8 mouse cellular contexts compared by ENCODE assay signal in genomic region chr8:45381963-45382347, GRCm38 (mm10). TPM values are rescaled to one million over a fixed set of nuclear protein-coding genes. Genes with fewer than 3 reads are reported as not detected.
DNase-seq lines count a peak whose midpoint lies in the region; ATAC-seq and TF ChIP-seq lines count a peak whose summit lies in the region.

TSS of gene Fam149a (minus strand) at chr8:45382291.

- 15% methylated on average over 6 of the region's 6 CpGs for WGBS in kidney, adult 2 months
- 4% methylated on average over 6 of the region's 6 CpGs for WGBS in forebrain, postnatal 0 days
- 1% methylated on average over 6 of the region's 6 CpGs for WGBS in limb, embryonic 15.5 days
- 5% methylated on average over 6 of the region's 6 CpGs for WGBS in stomach, embryonic 15.5 days

- ATAC-seq in forebrain, postnatal 0 days = peak; percentile 83
- no peak for ATAC-seq in limb, embryonic 15.5 days (ENCODE audit: insufficient number of reproducible peaks, low FRiP score, low TSS enrichment, low read depth)
- no peak for ATAC-seq in stomach, embryonic 15.5 days (ENCODE audit: insufficient read depth, low FRiP score, low read depth)

- H3K4me1 ChIP-seq in kidney, adult 2 months (ENCODE audit: control insufficient read depth, insufficient read depth, low read length) = no peaks in the 10 kb centered on the region
- no peaks in the 10 kb centered on the region for H3K4me1 ChIP-seq in brown adipose tissue, adult 24 weeks (ENCODE audit: control insufficient read depth, insufficient read depth, insufficient read length, low read length)
- H3K4me1 ChIP-seq in forebrain, postnatal 0 days (ENCODE audit: insufficient read depth) = peaks cover 13% of the 10 kb centered on the region; the same call in 1 of the 2 replicates
- peaks cover 9% of the 10 kb centered on the region for H3K4me1 ChIP-seq in limb, embryonic 15.5 days
- peaks cover 11% of the 10 kb centered on the region; the same call in 1 of the 2 replicates for H3K4me1 ChIP-seq in stomach, embryonic 15.5 days

- no peaks in the 10 kb centered on the region for H3K9me3 ChIP-seq in forebrain, postnatal 0 days (ENCODE audit: low read length)
- H3K9me3 ChIP-seq in limb, embryonic 15.5 days = no peaks in the 10 kb centered on the region
- H3K9me3 ChIP-seq in stomach, embryonic 15.5 days = no peaks in the 10 kb centered on the region

- H3K9ac ChIP-seq in forebrain, postnatal 0 days = peak within 1 kb of the TSS; percentile 39
- no peak within 1 kb of the TSS for H3K9ac ChIP-seq in limb, embryonic 15.5 days
- no peak within 1 kb of the TSS; the same call in 1 of the 2 replicates for H3K9ac ChIP-seq in stomach, embryonic 15.5 days

- no peak within 1 kb of the TSS for H3K4me3 ChIP-seq in kidney, adult 2 months (ENCODE audit: insufficient read depth, low read depth, low read length)
- H3K4me3 ChIP-seq in brown adipose tissue, adult 24 weeks (ENCODE audit: insufficient read depth, low read depth, low read length) = no peak within 1 kb of the TSS
- H3K4me3 ChIP-seq in forebrain, postnatal 0 days (ENCODE audit: low read depth, low read length) = peak within 1 kb of the TSS; percentile 39
- peak within 1 kb of the TSS; percentile 32 for H3K4me3 ChIP-seq in limb, embryonic 15.5 days
- peak within 1 kb of the TSS; percentile 39 for H3K4me3 ChIP-seq in stomach, embryonic 15.5 days (replicated peaks)

- TF ChIP-seq CTCF in kidney, adult 2 months (conservative IDR thresholded peaks at IDR 0.05; ENCODE audit: insufficient read depth, insufficient read length, low read depth, low read length) = no peak
- TF ChIP-seq CTCF in forebrain, postnatal 0 days (IDR thresholded peaks at IDR 0.05; ENCODE audit: low read depth) = no peak

- H3K27ac ChIP-seq in kidney, adult 2 months (ENCODE audit: insufficient read depth, low read depth, low read length) = no peak within 1 kb of the TSS
- no peak within 1 kb of the TSS for H3K27ac ChIP-seq in brown adipose tissue, adult 24 weeks (replicated peaks; ENCODE audit: low read depth, low read length)
- H3K27ac ChIP-seq in forebrain, postnatal 0 days (ENCODE audit: low read depth, low read length) = no peak within 1 kb of the TSS; the same call in 1 of the 2 replicates
- no peak within 1 kb of the TSS for H3K27ac ChIP-seq in limb, embryonic 15.5 days
- no peak within 1 kb of the TSS for H3K27ac ChIP-seq in stomach, embryonic 15.5 days

- H3K4me2 ChIP-seq in forebrain, postnatal 0 days (ENCODE audit: low read depth) = peak within 1 kb of the TSS; percentile 82
- peak within 1 kb of the TSS; percentile 60 for H3K4me2 ChIP-seq in limb, embryonic 15.5 days
- peak within 1 kb of the TSS; percentile 81 for H3K4me2 ChIP-seq in stomach, embryonic 15.5 days

- no peaks in the 10 kb centered on the region for H3K27me3 ChIP-seq in kidney, adult 2 months (replicated peaks; ENCODE audit: control insufficient read depth, insufficient read depth, low read length)
- H3K27me3 ChIP-seq in forebrain, postnatal 0 days (ENCODE audit: insufficient read depth, low read length) = peaks cover 5% of the 10 kb centered on the region; the same call in 1 of the 2 replicates
- H3K27me3 ChIP-seq in limb, embryonic 15.5 days = peaks cover 17% of the 10 kb centered on the region
- H3K27me3 ChIP-seq in stomach, embryonic 15.5 days (replicated peaks) = 0 out of 2 replicates have a peak, but pooled peaks cover 6% of the 10 kb centered on the region

- no peak for DNase-seq in kidney, adult 2 months
- DNase-seq in kidney, postnatal 36 days = no peak
- peak; percentile 49 for DNase-seq in forebrain, postnatal 0 days
- DNase-seq in thymus, postnatal 0 days (ENCODE audit: low spot score) = no peak
- DNase-seq in kidney, postnatal 14 days = no peak

- no peaks in the 10 kb centered on the region for H3K36me3 ChIP-seq in kidney, adult 2 months (ENCODE audit: control insufficient read depth, insufficient read depth, low read length)
- no peaks in the 10 kb centered on the region for H3K36me3 ChIP-seq in forebrain, postnatal 0 days (ENCODE audit: insufficient read depth)
- H3K36me3 ChIP-seq in limb, embryonic 15.5 days = no peaks in the 10 kb centered on the region
- H3K36me3 ChIP-seq in stomach, embryonic 15.5 days = no peaks in the 10 kb centered on the region

- no peak for TF ChIP-seq POLR2A in kidney, adult 2 months (IDR thresholded peaks at IDR 0.05; ENCODE audit: low read depth, low read length)

RNA-seq across cellular contexts. Expression of gene Fam149a, which starts in this region (rescaled TPM):
- 31.0 and 31.6 TPM in 2 replicates for polyA plus RNA-seq in kidney, adult 2 months (2012; rRNA removed)
- polyA plus RNA-seq in brown adipose tissue, adult 24 weeks (2012; ENCODE audit: insufficient read depth, insufficient read length, missing spikeins) = 10.6 and 13.1 TPM in 2 replicates
- total RNA-seq in forebrain, postnatal 0 days (2014; rRNA removed) = 22.6 and 27.3 TPM in 2 replicates
- 10.8 and 15.0 TPM in 2 replicates for polyA plus RNA-seq in forebrain, postnatal 0 days (2015; fragmentation: Nextera tagmentation; extraction: Ambion mirVana)
- 11.5 and 11.8 TPM in 2 replicates for polyA plus RNA-seq in limb, embryonic 15.5 days (2015; fragmentation: Nextera tagmentation; extraction: Ambion mirVana)
- polyA plus RNA-seq in stomach, embryonic 15.5 days (2015; fragmentation: Nextera tagmentation; extraction: Ambion mirVana) = 18.3 and 24.8 TPM in 2 replicates
- polyA plus RNA-seq in thymus, postnatal 0 days (2015; fragmentation: Nextera tagmentation; extraction: Ambion mirVana) = 1.1 and 1.3 TPM in 2 replicates

Comparison
In these comparisons a context has a peak if more than half of its experiments do, and no peak if none do; other contexts are left out.
1. H3K4me3 ChIP-seq: peak in forebrain, postnatal 0 days (single experiment), limb, embryonic 15.5 days (single experiment) and stomach, embryonic 15.5 days (single experiment); none in kidney, adult 2 months (single experiment) and brown adipose tissue, adult 24 weeks (single experiment).
2. Peak in every context shown above with its lines, with median percentiles within 50 percentile points of each other: H3K4me2 ChIP-seq.